Mouse (Mus musculus) retina, postnatal 1 day (tissue): ENCODE measurements at regions not wholly inside any gene's neighbourhood (a gene's known extent, or its start where the extent isn't known, plus 50 kb on each side); places are given as distances from the start of the nearest gene placed in this dataset.

Source experiments
- DNase-seq: peaks from one replicate; pipeline ENCODE4 v3.0.0-alpha.2; 2012

GRCm38 (mm10) chr5:50122829-50123241 is 64.0 kb upstream of the Adgra3 start:
- DNase-seq = peak; percentile 43

GRCm38 (mm10) chr5:50119860-50120259 is 61.1 kb upstream of the Adgra3 start:
- DNase-seq = no peak
